Mouse (Mus musculus): ENCODE measurements around the gene Ccdc91.

Ccdc91 gene

GRCm38 (mm10) chr6:147475727-147476613 lies at the start of gene Ccdc91:
Gene Ccdc91, plus strand, starts transcription at chr6:147475828.
- DNase-seq: peak; percentile 95

- no peak for DNase-seq
Observed at GRCm38 (mm10) chr6:147426927-147427487, 48.6 kb upstream of the Ccdc91 start.

- DNase-seq: peak in 1 of 2 experiments; percentile 10
Observed at GRCm38 (mm10) chr6:147455775-147456174, 19.9 kb upstream of the Ccdc91 start.

- no peak for DNase-seq
Observed at GRCm38 (mm10) chr6:147458637-147459301, 16.9 kb upstream of the Ccdc91 start.

GRCm38 (mm10) chr6:147470016-147470415 lies 5.6 kb upstream of the Ccdc91 start:
- peak; percentile 8 to 15 for DNase-seq

- DNase-seq: peak; percentile 17 to 18
Observed at GRCm38 (mm10) chr6:147481141-147481540, 5.5 kb downstream of the Ccdc91 start.

GRCm38 (mm10) chr6:147490120-147490519 lies 14.5 kb downstream of the Ccdc91 start:
- DNase-seq: no peak

- no peak for DNase-seq
Observed at GRCm38 (mm10) chr6:147492551-147492950, 16.9 kb downstream of the Ccdc91 start.

GRCm38 (mm10) chr6:147501439-147501838 lies 25.8 kb downstream of the Ccdc91 start:
- no peak for DNase-seq

GRCm38 (mm10) chr6:147506074-147506473 lies 30.4 kb downstream of the Ccdc91 start:
- DNase-seq: peak; percentile 9 to 11

- DNase-seq: no peak
Observed at GRCm38 (mm10) chr6:147506496-147506895, 30.9 kb downstream of the Ccdc91 start.

- no peak for DNase-seq
Observed at GRCm38 (mm10) chr6:147507186-147507585, 31.6 kb downstream of the Ccdc91 start.

GRCm38 (mm10) chr6:147510516-147510915 lies 34.9 kb downstream of the Ccdc91 start:
- DNase-seq: no peak

GRCm38 (mm10) chr6:147517909-147518308 lies 42.3 kb downstream of the Ccdc91 start:
- no peak for DNase-seq

GRCm38 (mm10) chr6:147525236-147525635 lies 49.6 kb downstream of the Ccdc91 start:
- no peak for DNase-seq

GRCm38 (mm10) chr6:147534971-147535370 lies 59.3 kb downstream of the Ccdc91 start:
- DNase-seq: no peak

- DNase-seq: no peak
Observed at GRCm38 (mm10) chr6:147538236-147538635, 62.6 kb downstream of the Ccdc91 start.

GRCm38 (mm10) chr6:147539056-147539600 lies 63.5 kb downstream of the Ccdc91 start:
- DNase-seq: peak; percentile 42 to 48

- no peak for DNase-seq
Observed at GRCm38 (mm10) chr6:147540942-147541341, 65.3 kb downstream of the Ccdc91 start.

- no peak for DNase-seq
Observed at GRCm38 (mm10) chr6:147555591-147555990, 80.0 kb downstream of the Ccdc91 start.

GRCm38 (mm10) chr6:147559316-147559715 lies 83.7 kb downstream of the Ccdc91 start:
- DNase-seq: no peak

- DNase-seq: no peak
Observed at GRCm38 (mm10) chr6:147560436-147560835, 84.8 kb downstream of the Ccdc91 start.

- DNase-seq: no peak
Observed at GRCm38 (mm10) chr6:147569246-147569645, 93.6 kb downstream of the Ccdc91 start.
